Mouse (Mus musculus): Measurements from ENCODE around the gene Casr. TPM values are rescaled to one million over a fixed set of nuclear protein-coding genes. Genes with fewer than 3 reads are reported as not detected.

Gene Casr
- polyA plus RNA-seq, 1 experiment = 1.1 TPM

DNA sequence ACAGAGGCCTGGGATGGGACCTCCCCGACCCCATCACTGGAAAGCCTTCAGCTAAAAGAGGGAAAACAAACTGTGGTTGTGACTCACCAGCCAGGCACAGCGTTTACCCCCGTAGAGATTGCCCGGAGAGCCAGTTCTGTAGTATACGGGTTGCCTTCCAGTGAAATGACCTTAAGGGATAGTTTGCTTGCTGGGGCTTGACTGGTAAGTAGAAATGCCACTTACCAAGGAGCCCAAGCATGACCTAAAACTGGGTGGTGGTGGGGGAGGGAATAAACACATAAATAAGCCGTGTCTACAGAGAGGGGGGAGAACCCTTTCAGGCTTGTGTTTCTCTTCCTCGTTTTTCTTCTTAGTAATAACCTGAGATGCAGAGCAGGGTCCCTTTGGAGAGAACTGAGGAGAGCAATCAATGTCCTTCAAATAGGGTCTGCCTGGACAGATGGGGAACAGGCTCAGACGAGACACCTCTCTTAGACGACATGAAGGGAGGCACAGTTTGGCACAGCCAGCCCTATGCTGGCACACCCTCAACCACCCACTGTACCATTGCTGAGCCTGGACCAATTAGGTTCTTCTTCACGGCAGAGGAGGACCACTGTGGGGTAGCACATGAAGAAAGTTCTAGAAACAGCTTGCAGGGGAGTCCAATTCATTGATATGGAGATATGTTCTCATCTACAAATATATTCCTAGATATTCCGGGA is 28.8 kb downstream of the Casr start:
- Histone ChIP-seq H3K27ac (ENCODE audit: control insufficient read depth, insufficient read depth, low read depth, low read length) (no peak overlapping the region), H3K36me3 (ENCODE audit: control insufficient read depth, insufficient read depth, low read length) (no peaks in the 10 kb centered on the region), H3K4me1 (ENCODE audit: control insufficient read depth, insufficient read depth, low read length) (no peaks in the 10 kb centered on the region), H3K4me3 (ENCODE audit: control insufficient read depth, low read depth, low read length) (no peak overlapping the region), H3K27me3 (ENCODE audit: control insufficient read depth, insufficient read depth, low read length) (no peaks in the 10 kb centered on the region)
- TF ChIP-seq CTCF (IDR thresholded peaks at IDR 0.05; ENCODE audit: control insufficient read depth, insufficient read depth, insufficient replicate concordance, low read depth, low read length) (no peak), POLR2A (IDR thresholded peaks at IDR 0.05; ENCODE audit: control insufficient read depth, low read depth, low read length) (no peak)

DNA sequence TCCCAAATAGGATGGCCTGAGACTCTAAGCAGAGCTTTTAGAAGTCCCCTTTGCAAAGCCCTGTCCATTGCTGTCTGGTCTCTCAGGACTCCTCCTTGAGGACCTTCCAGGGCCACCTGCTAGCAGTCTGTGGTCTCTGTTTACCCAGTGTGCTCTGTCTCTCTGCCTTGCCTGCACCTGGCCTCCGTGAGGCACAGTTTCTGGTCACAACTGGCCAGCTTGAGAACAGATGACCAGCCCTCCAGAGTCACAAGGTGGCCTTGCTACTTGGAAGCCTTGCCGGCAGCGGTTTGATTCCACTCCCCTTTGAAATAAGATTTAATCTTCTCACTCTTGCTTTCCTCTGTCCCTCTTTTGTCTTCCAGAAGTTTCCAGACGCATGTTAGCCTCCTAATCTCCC is 29.9 kb downstream of the Casr start:
- Histone ChIP-seq H3K36me3 (ENCODE audit: control insufficient read depth, insufficient read depth, low read length) (no peaks in the 10 kb centered on the region), H3K27me3 (ENCODE audit: control insufficient read depth, insufficient read depth, low read length) (no peaks in the 10 kb centered on the region), H3K4me1 (ENCODE audit: control insufficient read depth, insufficient read depth, low read length) (no peaks in the 10 kb centered on the region), H3K4me3 (ENCODE audit: control insufficient read depth, low read depth, low read length) (no peak overlapping the region), H3K27ac (ENCODE audit: control insufficient read depth, insufficient read depth, low read depth, low read length) (no peak overlapping the region)
- TF ChIP-seq CTCF (IDR thresholded peaks at IDR 0.05; ENCODE audit: control insufficient read depth, insufficient read depth, insufficient replicate concordance, low read depth, low read length) (no peak), POLR2A (IDR thresholded peaks at IDR 0.05; ENCODE audit: control insufficient read depth, low read depth, low read length) (no peak)

DNA sequence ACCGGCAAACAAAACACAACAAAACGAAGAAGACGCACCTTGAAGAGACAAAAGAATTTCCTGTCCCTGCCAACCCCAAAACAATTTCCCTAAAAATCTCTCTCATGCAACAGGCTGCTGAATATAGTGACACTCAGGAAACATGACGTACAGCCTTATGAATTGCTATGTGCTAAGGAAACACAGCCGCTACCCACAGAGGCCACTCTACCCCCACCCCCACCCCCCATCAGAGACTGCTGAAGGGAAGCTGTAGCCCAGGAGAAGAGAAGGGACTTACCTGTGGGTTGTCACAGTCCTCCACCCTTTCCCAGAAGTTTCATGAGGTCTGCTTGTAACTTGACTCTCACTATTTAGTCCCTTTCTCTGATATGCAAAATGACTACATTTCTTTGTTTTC is 30.3 kb downstream of the Casr start:
- Histone ChIP-seq H3K27ac (ENCODE audit: control insufficient read depth, insufficient read depth, low read depth, low read length) (no peak overlapping the region), H3K4me3 (ENCODE audit: control insufficient read depth, low read depth, low read length) (no peak overlapping the region), H3K4me1 (ENCODE audit: control insufficient read depth, insufficient read depth, low read length) (no peaks in the 10 kb centered on the region), H3K27me3 (ENCODE audit: control insufficient read depth, insufficient read depth, low read length) (no peaks in the 10 kb centered on the region), H3K36me3 (ENCODE audit: control insufficient read depth, insufficient read depth, low read length) (no peaks in the 10 kb centered on the region)
- no peak for TF ChIP-seq CTCF (IDR thresholded peaks at IDR 0.05; ENCODE audit: control insufficient read depth, insufficient read depth, insufficient replicate concordance, low read depth, low read length)
- no peak for TF ChIP-seq POLR2A (IDR thresholded peaks at IDR 0.05; ENCODE audit: control insufficient read depth, low read depth, low read length)

DNA sequence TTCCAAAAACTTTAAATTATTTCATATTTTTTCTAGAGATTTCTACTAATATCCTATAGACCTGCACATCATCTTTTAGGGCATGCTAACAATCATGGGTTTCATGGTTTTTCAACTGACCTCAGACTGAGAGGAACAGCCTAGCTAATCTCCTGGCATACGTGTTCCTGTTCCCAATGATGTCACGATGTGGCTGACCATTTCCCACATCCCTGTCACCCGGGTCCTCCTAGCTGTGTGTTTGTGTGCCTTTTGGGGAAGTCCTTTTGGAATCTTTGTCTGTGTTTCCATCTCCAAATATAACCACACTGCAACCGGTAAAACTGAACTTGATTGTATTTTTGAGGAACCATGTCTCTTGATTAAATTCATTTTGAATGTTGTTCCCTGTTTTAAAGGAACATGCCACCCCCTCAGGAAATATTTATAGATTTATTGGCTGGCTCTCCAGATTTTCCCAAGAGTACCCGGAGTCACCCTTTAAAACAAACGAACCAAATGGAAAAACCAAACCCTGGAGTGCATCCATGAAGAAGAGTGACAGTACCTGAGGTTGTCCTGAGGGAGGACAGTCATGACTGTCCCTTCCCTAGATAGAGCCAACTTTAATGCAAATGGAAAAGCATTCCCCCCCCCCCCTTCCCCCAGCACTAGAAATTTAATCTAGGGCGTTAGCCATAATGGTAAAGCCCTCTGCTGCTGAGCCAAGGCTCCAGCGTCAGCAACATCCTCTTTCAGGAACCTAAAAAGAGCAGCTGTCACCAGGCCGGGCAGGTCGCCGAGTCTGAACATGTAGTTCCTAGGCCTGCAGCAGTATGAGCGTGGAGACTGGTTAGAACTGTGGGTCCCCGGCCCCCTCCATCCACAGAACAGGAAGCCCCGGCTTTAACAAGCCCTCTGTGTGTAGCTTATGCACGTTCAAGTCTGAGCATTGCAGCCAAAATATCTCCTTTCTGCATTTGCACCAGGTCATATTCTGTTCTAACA is 31.1 kb downstream of the Casr start:
- Histone ChIP-seq H3K27ac (ENCODE audit: control insufficient read depth, insufficient read depth, low read depth, low read length) (no peak overlapping the region), H3K27me3 (ENCODE audit: control insufficient read depth, insufficient read depth, low read length) (no peaks in the 10 kb centered on the region), H3K4me1 (ENCODE audit: control insufficient read depth, insufficient read depth, low read length) (no peaks in the 10 kb centered on the region), H3K36me3 (ENCODE audit: control insufficient read depth, insufficient read depth, low read length) (no peaks in the 10 kb centered on the region), H3K4me3 (ENCODE audit: control insufficient read depth, low read depth, low read length) (no peak overlapping the region)
- TF ChIP-seq CTCF (IDR thresholded peaks at IDR 0.05; ENCODE audit: control insufficient read depth, insufficient read depth, insufficient replicate concordance, low read depth, low read length) = no peak
- no peak for TF ChIP-seq POLR2A (IDR thresholded peaks at IDR 0.05; ENCODE audit: control insufficient read depth, low read depth, low read length)

DNA sequence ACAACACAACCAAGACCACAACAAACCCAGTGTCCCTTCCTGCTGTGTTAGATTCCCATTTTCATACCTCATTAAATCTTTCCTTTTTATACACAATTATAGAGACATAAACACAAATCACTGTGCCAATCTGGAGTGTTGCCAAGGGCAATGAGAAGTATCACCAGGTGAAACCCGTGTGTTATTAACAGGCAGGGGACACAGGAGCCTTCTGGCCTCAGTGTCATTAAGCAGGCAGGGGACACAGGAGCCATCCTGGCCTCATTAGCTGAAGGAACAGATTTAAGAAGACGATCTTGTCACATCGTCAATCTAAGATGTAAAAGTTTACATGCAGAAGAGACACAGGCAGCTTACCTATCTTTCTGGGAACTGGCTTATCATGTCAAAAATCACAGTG is 33.1 kb downstream of the Casr start:
- no peaks in the 10 kb centered on the region for H3K27me3 ChIP-seq (ENCODE audit: control insufficient read depth, insufficient read depth, low read length)
- H3K4me3 ChIP-seq (ENCODE audit: control insufficient read depth, low read depth, low read length) = no peak overlapping the region
- no peak overlapping the region for H3K27ac ChIP-seq (ENCODE audit: control insufficient read depth, insufficient read depth, low read depth, low read length)
- no peaks in the 10 kb centered on the region for H3K36me3 ChIP-seq (ENCODE audit: control insufficient read depth, insufficient read depth, low read length)
- no peaks in the 10 kb centered on the region for H3K4me1 ChIP-seq (ENCODE audit: control insufficient read depth, insufficient read depth, low read length)
- no peak for TF ChIP-seq CTCF (IDR thresholded peaks at IDR 0.05; ENCODE audit: control insufficient read depth, insufficient read depth, insufficient replicate concordance, low read depth, low read length)
- TF ChIP-seq POLR2A (IDR thresholded peaks at IDR 0.05; ENCODE audit: control insufficient read depth, low read depth, low read length) = no peak

DNA sequence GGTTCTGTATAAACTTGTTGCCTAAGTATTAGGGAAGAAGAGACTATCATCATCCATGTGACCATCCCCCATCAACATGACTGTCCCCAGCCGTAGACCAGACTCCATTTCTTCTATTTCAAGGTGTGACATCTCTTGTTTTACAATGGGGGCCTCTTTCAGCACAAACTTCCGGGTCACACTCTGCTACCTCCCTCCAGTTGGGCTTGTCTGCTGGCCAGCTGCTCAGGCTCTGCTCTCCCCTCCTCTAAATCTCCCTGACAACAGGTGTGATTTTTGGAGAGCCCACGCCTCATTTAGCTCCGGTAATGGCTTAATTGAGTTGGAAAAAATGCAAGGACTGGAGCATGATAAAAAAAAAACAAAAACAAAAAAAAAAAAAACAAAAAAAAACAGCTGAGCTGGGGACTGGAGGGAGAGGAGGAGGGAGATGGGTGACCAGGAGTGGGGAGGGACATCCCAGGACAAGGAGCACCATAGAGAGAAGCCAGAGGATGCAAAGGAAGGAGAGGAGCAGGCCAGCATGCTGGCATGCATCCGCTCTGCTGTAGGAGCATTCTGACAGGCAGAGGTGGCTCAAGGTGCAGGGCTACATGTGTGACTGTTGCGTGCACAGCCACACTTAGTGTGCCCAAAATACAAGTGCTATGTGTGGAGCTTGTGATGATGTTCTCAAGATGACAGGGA is 35.2 kb downstream of the Casr start:
- no peak overlapping the region for H3K27ac ChIP-seq (ENCODE audit: control insufficient read depth, insufficient read depth, low read depth, low read length)
- TF ChIP-seq CTCF (IDR thresholded peaks at IDR 0.05; ENCODE audit: control insufficient read depth, insufficient read depth, insufficient replicate concordance, low read depth, low read length) = no peak
- no peak for TF ChIP-seq POLR2A (IDR thresholded peaks at IDR 0.05; ENCODE audit: control insufficient read depth, low read depth, low read length)

DNA sequence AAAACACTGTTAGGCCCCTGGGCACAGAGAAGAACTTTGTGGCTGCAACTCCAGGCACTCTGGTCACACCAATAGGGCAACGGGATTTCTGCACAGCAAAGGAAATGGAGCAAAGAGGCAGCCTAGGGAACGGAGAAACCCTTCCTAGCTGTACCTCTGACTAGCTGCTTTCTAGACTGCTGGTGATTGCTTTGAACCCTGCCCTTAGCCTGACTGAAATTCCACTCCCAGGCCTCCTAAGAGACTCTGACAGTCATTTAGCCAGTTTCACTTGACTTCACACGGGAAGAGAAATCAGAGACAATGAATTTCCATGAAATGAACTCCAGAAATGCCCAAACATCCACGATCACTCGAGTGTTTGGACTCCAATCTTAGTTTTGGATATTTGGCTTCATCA is 38.8 kb downstream of the Casr start:
- Histone ChIP-seq H3K27ac (ENCODE audit: control insufficient read depth, insufficient read depth, low read depth, low read length) (no peak overlapping the region), H3K36me3 (ENCODE audit: control insufficient read depth, insufficient read depth, low read length) (no peaks in the 10 kb centered on the region), H3K4me3 (ENCODE audit: control insufficient read depth, low read depth, low read length) (no peak overlapping the region), H3K4me1 (ENCODE audit: control insufficient read depth, insufficient read depth, low read length) (no peaks in the 10 kb centered on the region), H3K27me3 (ENCODE audit: control insufficient read depth, insufficient read depth, low read length) (no peaks in the 10 kb centered on the region)
- no peak for TF ChIP-seq POLR2A (IDR thresholded peaks at IDR 0.05; ENCODE audit: control insufficient read depth, low read depth, low read length)
- no peak for TF ChIP-seq CTCF (IDR thresholded peaks at IDR 0.05; ENCODE audit: control insufficient read depth, insufficient read depth, insufficient replicate concordance, low read depth, low read length)

More for the DNA sequence above, 35.2 kb downstream of the Casr start:
- no peaks in the 10 kb centered on the region for H3K27me3 ChIP-seq (ENCODE audit: control insufficient read depth, insufficient read depth, low read length)
- no peaks in the 10 kb centered on the region for H3K4me1 ChIP-seq (ENCODE audit: control insufficient read depth, insufficient read depth, low read length)
- H3K36me3 ChIP-seq (ENCODE audit: control insufficient read depth, insufficient read depth, low read length) = no peaks in the 10 kb centered on the region
- no peak overlapping the region for H3K4me3 ChIP-seq (ENCODE audit: control insufficient read depth, low read depth, low read length)

Data from testis, adult 2 months (tissue).